Mouse (Mus musculus): Measurements from ENCODE around the gene Ush2a. TPM values are rescaled to one million over a fixed set of nuclear protein-coding genes. Genes with fewer than 3 reads are reported as not detected.

Gene Ush2a
- polyA plus RNA-seq, 1 experiment from 2014 or later = 0.06 TPM

GRCm38 (mm10) chr1:188518792-188519191, 257.0 kb downstream of the Ush2a start:
- WGBS = 82% methylated on average over 8 of the region's 8 CpGs
- H3K9me3 ChIP-seq (ENCODE audit: low read length) = no peaks in the 10 kb centered on the region
- H3K27me3 ChIP-seq (replicated peaks; ENCODE audit: insufficient read depth, low read length) = no peaks in the 10 kb centered on the region
- ATAC-seq (no peak), DNase-seq (ENCODE audit: low spot score) (no peak)
- no peaks in the 10 kb centered on the region for H3K4me1 ChIP-seq (ENCODE audit: insufficient read depth, low read depth, low read length)
- H3K36me3 ChIP-seq (ENCODE audit: insufficient read depth, low read length) = no peaks in the 10 kb centered on the region
- no peak overlapping the region for H3K4me3 ChIP-seq (ENCODE audit: low read depth, low read length)
- TF ChIP-seq EP300 (IDR thresholded peaks at IDR 0.05) (no peak), CTCF (IDR thresholded peaks at IDR 0.05) (no peak)
- H3K9ac ChIP-seq (replicated peaks; ENCODE audit: low read depth) = no peak overlapping the region
- H3K27ac ChIP-seq (ENCODE audit: low read length) = no peak overlapping the region
- no peak overlapping the region for H3K4me2 ChIP-seq (replicated peaks; ENCODE audit: low read depth, low read length)

GRCm38 (mm10) chr1:188527451-188527850, 265.6 kb downstream of the Ush2a start:
- H3K4me1 ChIP-seq (ENCODE audit: insufficient read depth, low read depth, low read length) = no peaks in the 10 kb centered on the region
- H3K4me3 ChIP-seq (ENCODE audit: low read depth, low read length) = no peak overlapping the region
- ATAC-seq (no peak), DNase-seq (ENCODE audit: low spot score) (no peak)
- H3K27me3 ChIP-seq (replicated peaks; ENCODE audit: insufficient read depth, low read length) = no peaks in the 10 kb centered on the region
- no peak overlapping the region for H3K9ac ChIP-seq (replicated peaks; ENCODE audit: low read depth)
- no peak overlapping the region for H3K27ac ChIP-seq (ENCODE audit: low read length)
- no peaks in the 10 kb centered on the region for H3K36me3 ChIP-seq (ENCODE audit: insufficient read depth, low read length)
- TF ChIP-seq EP300 (IDR thresholded peaks at IDR 0.05) = no peak
- TF ChIP-seq CTCF (IDR thresholded peaks at IDR 0.05) = no peak
- WGBS = 80% methylated on average over 3 of the region's 3 CpGs
- H3K4me2 ChIP-seq (replicated peaks; ENCODE audit: low read depth, low read length) = no peak overlapping the region
- H3K9me3 ChIP-seq (ENCODE audit: low read length) = no peaks in the 10 kb centered on the region

DNA sequence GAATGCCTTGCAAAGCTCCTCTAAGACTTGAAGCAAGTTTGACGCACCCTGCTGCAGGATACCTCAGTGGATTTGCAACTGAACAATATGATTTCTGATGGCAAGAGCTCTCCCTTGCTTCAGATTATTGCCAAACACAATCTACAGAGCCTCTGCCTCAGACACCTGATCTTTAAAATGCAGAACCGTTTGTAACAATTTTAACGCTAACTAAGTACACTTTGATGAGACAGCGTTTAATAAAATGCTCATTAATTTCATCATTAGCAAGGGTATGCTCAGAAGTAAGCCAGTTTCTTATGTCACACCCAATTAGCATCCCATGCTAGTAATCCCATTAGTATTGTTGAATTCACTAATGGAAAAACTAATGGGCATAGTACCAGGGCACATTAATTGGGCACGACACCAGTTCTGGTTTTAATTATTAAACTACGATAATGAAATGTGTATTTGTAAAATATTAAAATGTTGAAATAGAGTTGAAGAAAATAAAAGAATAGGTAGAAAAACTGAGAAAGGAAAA, 267.8 kb downstream of the Ush2a start:
- DNase-seq (ENCODE audit: low spot score) (no peak), ATAC-seq (no peak)

DNA sequence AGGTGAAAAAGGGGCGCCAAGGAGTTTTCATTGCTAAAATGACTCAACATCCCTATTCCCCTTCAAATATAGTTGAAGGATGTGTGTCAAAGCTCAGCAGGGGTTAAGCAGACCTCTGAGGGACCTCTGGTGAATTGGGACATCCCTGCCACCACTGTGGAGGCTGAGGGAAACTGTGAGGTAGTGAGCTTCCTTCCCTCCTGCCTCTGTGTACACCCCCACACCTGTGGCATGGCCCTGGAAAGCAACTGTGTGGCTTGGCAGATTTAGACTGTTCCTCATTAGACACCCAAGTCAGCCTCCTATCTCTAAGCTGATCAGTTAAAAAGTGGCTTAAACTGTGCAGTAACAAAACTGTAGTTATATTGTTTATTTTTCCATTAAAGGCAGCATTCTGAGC, 275.2 kb downstream of the Ush2a start:
- H3K36me3 ChIP-seq (ENCODE audit: insufficient read depth, low read length) = no peaks in the 10 kb centered on the region
- H3K9ac ChIP-seq (replicated peaks; ENCODE audit: low read depth) = no peak overlapping the region
- TF ChIP-seq CTCF (IDR thresholded peaks at IDR 0.05) (no peak), EP300 (IDR thresholded peaks at IDR 0.05) (no peak)
- ATAC-seq (no peak), DNase-seq (ENCODE audit: low spot score) (no peak)
- no peaks in the 10 kb centered on the region for H3K27me3 ChIP-seq (replicated peaks; ENCODE audit: insufficient read depth, low read length)
- H3K27ac ChIP-seq (ENCODE audit: low read length) = no peak overlapping the region
- no peaks in the 10 kb centered on the region for H3K4me1 ChIP-seq (ENCODE audit: insufficient read depth, low read depth, low read length)
- 50% methylated on average over 1 of the region's 1 CpGs for WGBS
- no peak overlapping the region for H3K4me2 ChIP-seq (replicated peaks; ENCODE audit: low read depth, low read length)
- no peak overlapping the region for H3K4me3 ChIP-seq (ENCODE audit: low read depth, low read length)
- H3K9me3 ChIP-seq (ENCODE audit: low read length) = no peaks in the 10 kb centered on the region; the same call in 1 of the 2 replicates

More for the DNA sequence above, 267.8 kb downstream of the Ush2a start:
- Histone ChIP-seq H3K27me3 (replicated peaks; ENCODE audit: insufficient read depth, low read length) (no peaks in the 10 kb centered on the region), H3K36me3 (ENCODE audit: insufficient read depth, low read length) (no peaks in the 10 kb centered on the region), H3K4me2 (replicated peaks; ENCODE audit: low read depth, low read length) (no peak overlapping the region), H3K27ac (ENCODE audit: low read length) (no peak overlapping the region), H3K4me3 (ENCODE audit: low read depth, low read length) (no peak overlapping the region), H3K9ac (replicated peaks; ENCODE audit: low read depth) (no peak overlapping the region), H3K9me3 (ENCODE audit: low read length) (no peaks in the 10 kb centered on the region), H3K4me1 (ENCODE audit: insufficient read depth, low read depth, low read length) (no peaks in the 10 kb centered on the region)
- 90% methylated on average over 6 of the region's 6 CpGs for WGBS
- no peak for TF ChIP-seq CTCF (IDR thresholded peaks at IDR 0.05)
- TF ChIP-seq EP300 (IDR thresholded peaks at IDR 0.05) = no peak

GRCm38 (mm10) chr1:188539621-188540020, 277.8 kb downstream of the Ush2a start:
- Histone ChIP-seq H3K9me3 (ENCODE audit: low read length) (no peaks in the 10 kb centered on the region; the same call in 1 of the 2 replicates), H3K36me3 (ENCODE audit: insufficient read depth, low read length) (no peaks in the 10 kb centered on the region), H3K4me1 (ENCODE audit: insufficient read depth, low read depth, low read length) (no peaks in the 10 kb centered on the region), H3K27me3 (replicated peaks; ENCODE audit: insufficient read depth, low read length) (no peaks in the 10 kb centered on the region), H3K4me2 (replicated peaks; ENCODE audit: low read depth, low read length) (no peak overlapping the region), H3K27ac (ENCODE audit: low read length) (no peak overlapping the region), H3K4me3 (ENCODE audit: low read depth, low read length) (no peak overlapping the region), H3K9ac (replicated peaks; ENCODE audit: low read depth) (no peak overlapping the region)
- TF ChIP-seq EP300 (IDR thresholded peaks at IDR 0.05) (no peak), CTCF (IDR thresholded peaks at IDR 0.05) (no peak)
- ATAC-seq = no peak
- WGBS = 95% methylated on average over 5 of the region's 5 CpGs
- no peak for DNase-seq (ENCODE audit: low spot score)

DNA sequence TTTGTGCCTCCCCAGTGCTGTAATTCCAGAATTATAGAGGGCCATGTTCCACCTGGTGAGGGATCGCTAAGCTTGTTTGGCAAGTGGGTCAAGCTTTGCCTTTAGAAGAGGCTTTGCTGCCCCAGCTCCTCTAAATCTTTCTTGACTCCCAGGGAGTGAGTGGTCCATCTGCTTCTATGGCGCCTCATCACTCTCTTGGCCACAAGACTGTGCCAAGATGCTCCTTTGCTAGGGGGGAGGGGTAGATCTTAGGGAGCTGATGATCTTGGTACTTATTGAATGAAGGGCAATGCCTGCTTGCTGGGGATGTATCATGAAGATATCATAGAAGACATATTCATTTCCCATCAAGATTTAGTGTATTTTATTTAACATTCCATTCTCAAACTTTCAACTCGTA, 279.7 kb downstream of the Ush2a start:
- no peaks in the 10 kb centered on the region for H3K27me3 ChIP-seq (replicated peaks; ENCODE audit: insufficient read depth, low read length)
- DNase-seq (ENCODE audit: low spot score) = no peak
- no peak overlapping the region for H3K27ac ChIP-seq (ENCODE audit: low read length)
- 93% methylated on average over 3 of the region's 3 CpGs for WGBS
- no peaks in the 10 kb centered on the region; the same call in 1 of the 2 replicates for H3K9me3 ChIP-seq (ENCODE audit: low read length)
- no peak overlapping the region for H3K4me2 ChIP-seq (replicated peaks; ENCODE audit: low read depth, low read length)
- no peak overlapping the region for H3K4me3 ChIP-seq (ENCODE audit: low read depth, low read length)
- H3K9ac ChIP-seq (replicated peaks; ENCODE audit: low read depth) = no peak overlapping the region
- ATAC-seq = no peak
- H3K36me3 ChIP-seq (ENCODE audit: insufficient read depth, low read length) = no peaks in the 10 kb centered on the region
- H3K4me1 ChIP-seq (ENCODE audit: insufficient read depth, low read depth, low read length) = no peaks in the 10 kb centered on the region
- TF ChIP-seq CTCF (IDR thresholded peaks at IDR 0.05) (no peak), EP300 (IDR thresholded peaks at IDR 0.05) (no peak)

GRCm38 (mm10) chr1:188543364-188543763, 281.5 kb downstream of the Ush2a start:
- 21% methylated on average over 1 of the region's 1 CpGs for WGBS
- no peaks in the 10 kb centered on the region for H3K27me3 ChIP-seq (replicated peaks; ENCODE audit: insufficient read depth, low read length)
- no peak for TF ChIP-seq CTCF (IDR thresholded peaks at IDR 0.05)

More at GRCm38 (mm10) chr1:188543364-188543763, 281.5 kb downstream of the Ush2a start:
- Histone ChIP-seq H3K36me3 (ENCODE audit: insufficient read depth, low read length) (no peaks in the 10 kb centered on the region), H3K27ac (ENCODE audit: low read length) (no peak overlapping the region), H3K4me2 (replicated peaks; ENCODE audit: low read depth, low read length) (no peak overlapping the region), H3K4me3 (ENCODE audit: low read depth, low read length) (no peak overlapping the region), H3K9ac (replicated peaks; ENCODE audit: low read depth) (no peak overlapping the region), H3K9me3 (ENCODE audit: low read length) (no peaks in the 10 kb centered on the region; the same call in 1 of the 2 replicates), H3K4me1 (ENCODE audit: insufficient read depth, low read depth, low read length) (no peaks in the 10 kb centered on the region)
- no peak for DNase-seq (ENCODE audit: low spot score)
- no peak for ATAC-seq
